Mouse (Mus musculus) stomach, postnatal 0 days (tissue): Measurements from ENCODE around the gene Fnip2. TPM values are rescaled to one million over a fixed set of nuclear protein-coding genes. Genes with fewer than 3 reads are reported as not detected.

Experiments used
- ATAC-seq: fragments of 200-750 bp; cut with Nextera tagmentation; 2 replicates; pipeline ENCODE4 v1.8.0; 2017; ENCODE audit not compliant: low FRiP score, low TSS enrichment
- DNase-seq: peaks from one replicate; pipeline ENCODE4 v3.0.0-alpha.2; 2016; ENCODE audit warnings: low spot score
- H3K27ac ChIP-seq: fragments of 300-500 bp; sonication (generic); replicated peaks from 2 replicates; pipeline ENCODE4 v1.5.1; 2014; ENCODE audit warnings: mild to moderate bottlenecking, control low read depth
- H3K27me3 ChIP-seq: fragments of 300-500 bp; sonication (generic); 2 replicates; pipeline ENCODE4 v1.6.1; 2014; ENCODE audit warnings: low read length; ENCODE audit not compliant: control insufficient read depth, insufficient read depth
- H3K36me3 ChIP-seq: fragments of 300-500 bp; sonication (generic); 2 replicates; pipeline ENCODE4 v1.6.1; 2014; ENCODE audit warnings: low read length, mixed read lengths; ENCODE audit not compliant: control insufficient read depth, insufficient read depth
- H3K4me1 ChIP-seq: fragments of 300-500 bp; sonication (generic); replicated peaks from 2 replicates; pipeline ENCODE4 v1.6.1; 2014; ENCODE audit warnings: antibody characterized with exemption; ENCODE audit not compliant: control insufficient read depth, insufficient read depth
- H3K4me2 ChIP-seq: fragments of 300-500 bp; sonication (generic); replicated peaks from 2 replicates; pipeline ENCODE4 v1.6.1; 2014; ENCODE audit warnings: low read depth, mild to moderate bottlenecking, control low read depth, moderate library complexity
- H3K4me3 ChIP-seq: fragments of 300-500 bp; sonication (generic); 2 replicates; pipeline ENCODE4 v1.5.1; 2014; ENCODE audit warnings: low read depth, low read length, control low read depth
- H3K9ac ChIP-seq: fragments of 300-500 bp; sonication (generic); 2 replicates; pipeline ENCODE4 v1.6.1; 2014; ENCODE audit warnings: mild to moderate bottlenecking, low read length, control low read depth, mixed read lengths
- H3K9me3 ChIP-seq: fragments of 300-500 bp; sonication (generic); 2 replicates; pipeline ENCODE4 v1.6.1; 2016; ENCODE audit warnings: low read length; ENCODE audit not compliant: control insufficient read depth
- CTCF ChIP-seq: IDR thresholded peaks from 2 replicates; pipeline ENCODE4 v1.5.1; 2016; ENCODE audit warnings: antibody characterized with exemption, low read depth, mild to moderate bottlenecking, moderate library complexity
- EP300 ChIP-seq: optimal IDR thresholded peaks from 2 replicates; pipeline ENCODE3; 2016; ENCODE audit warnings: antibody characterized with exemption
- WGBS: fragments of 180-500 bp; shearing (Covaris S2); extraction: QIAGEN DNeasy Blood & Tissue Kit; methylation state at CpG from one replicate; pipeline ENCODE4 v1.1.7; 2014; 5-methylcytosine and 5-hydroxymethylcytosine counted together
- polyA plus RNA-seq: library from polyadenylated mRNA; unstranded; fragments of >200 nt; fragmentation: Nextera tagmentation; extraction: Ambion mirVana; gene quantifications from 2 replicates; pipeline ENCODE4 v1.2.1, GENCODE M21; 2015

The Fnip2 gene
- polyA plus RNA-seq, 1 experiment from 2014 or later: 2.5 TPM

- no peak for ATAC-seq
- no peaks in the 10 kb centered on the region for H3K4me1 ChIP-seq
- H3K27ac ChIP-seq: no peak overlapping the region
- H3K4me3 ChIP-seq: no peak overlapping the region
- DNase-seq: no peak
- H3K36me3 ChIP-seq: no peaks in the 10 kb centered on the region
- TF ChIP-seq CTCF (no peak), EP300 (no peak)
- no peak overlapping the region for H3K4me2 ChIP-seq
- no peaks in the 10 kb centered on the region for H3K27me3 ChIP-seq
- H3K9me3 ChIP-seq: no peaks in the 10 kb centered on the region
- 86% methylated on average over 8 of the region's 8 CpGs for WGBS
- H3K9ac ChIP-seq: no peak overlapping the region
These were observed 17.7 kb downstream of the Fnip2 start for GRCm38 (mm10) chr3:79549751-79550393.

GRCm38 (mm10) chr3:79548681-79549437 is 18.7 kb downstream of the Fnip2 start:
- H3K4me3 ChIP-seq: no peak overlapping the region
- no peak for DNase-seq
- 0 out of 2 replicates have a peak, but pooled peaks have one; percentile 29 for ATAC-seq
- 69% methylated on average over 17 of the region's 17 CpGs for WGBS
- no peak overlapping the region for H3K4me2 ChIP-seq
- no peaks in the 10 kb centered on the region for H3K4me1 ChIP-seq
- no peaks in the 10 kb centered on the region for H3K27me3 ChIP-seq
- H3K9ac ChIP-seq: no peak overlapping the region
- TF ChIP-seq EP300: no peak
- no peaks in the 10 kb centered on the region for H3K36me3 ChIP-seq
- H3K9me3 ChIP-seq: no peaks in the 10 kb centered on the region
- no peak overlapping the region for H3K27ac ChIP-seq

- TF ChIP-seq EP300: no peak
- TF ChIP-seq CTCF: peak; percentile 25; the same call in 1 of the 2 replicates
- WGBS: 28% methylated on average over 6 of the region's 6 CpGs
- peak; percentile 98 for ATAC-seq
- Histone ChIP-seq H3K27ac (no peak overlapping the region), H3K9ac (no peak overlapping the region; the same call in 1 of the 2 replicates), H3K36me3 (no peaks in the 10 kb centered on the region), H3K4me1 (no peaks in the 10 kb centered on the region), H3K27me3 (no peaks in the 10 kb centered on the region), H3K4me2 (no peak overlapping the region), H3K4me3 (no peak overlapping the region), H3K9me3 (no peaks in the 10 kb centered on the region)
- peak; percentile 74 for DNase-seq
These were observed 25.0 kb downstream of the Fnip2 start for GRCm38 (mm10) chr3:79542585-79542984.

- Histone ChIP-seq H3K36me3 (no peaks in the 10 kb centered on the region), H3K9me3 (no peaks in the 10 kb centered on the region), H3K4me3 (no peak overlapping the region), H3K4me1 (no peaks in the 10 kb centered on the region), H3K4me2 (no peak overlapping the region), H3K27ac (no peak overlapping the region), H3K9ac (no peak overlapping the region), H3K27me3 (no peaks in the 10 kb centered on the region)
- DNase-seq (no peak), ATAC-seq (no peak)
- no peak for TF ChIP-seq EP300
- TF ChIP-seq CTCF: no peak
These were observed 27.9 kb downstream of the Fnip2 start for GRCm38 (mm10) chr3:79539656-79540055.

- H3K9ac ChIP-seq: no peak overlapping the region
- WGBS: 88% methylated on average over 3 of the region's 3 CpGs
These were observed 28.5 kb downstream of the Fnip2 start for GRCm38 (mm10) chr3:79539124-79539523.

GRCm38 (mm10) chr3:79538342-79538741 is 29.3 kb downstream of the Fnip2 start:
- Histone ChIP-seq H3K27me3 (no peaks in the 10 kb centered on the region), H3K9me3 (no peaks in the 10 kb centered on the region), H3K4me3 (no peak overlapping the region), H3K4me1 (no peaks in the 10 kb centered on the region), H3K4me2 (no peak overlapping the region), H3K9ac (no peak overlapping the region), H3K36me3 (no peaks in the 10 kb centered on the region), H3K27ac (no peak overlapping the region)
- WGBS: 69% methylated on average over 3 of the region's 3 CpGs
- ATAC-seq (no peak), DNase-seq (no peak)
- TF ChIP-seq EP300 (no peak), CTCF (no peak)

More at GRCm38 (mm10) chr3:79539124-79539523, 28.5 kb downstream of the Fnip2 start:
- ATAC-seq: no peak
- H3K27me3 ChIP-seq: no peaks in the 10 kb centered on the region
- H3K9me3 ChIP-seq: no peaks in the 10 kb centered on the region
- no peak overlapping the region for H3K4me2 ChIP-seq
- no peaks in the 10 kb centered on the region for H3K4me1 ChIP-seq
- H3K36me3 ChIP-seq: no peaks in the 10 kb centered on the region
- TF ChIP-seq CTCF: no peak
- no peak for TF ChIP-seq EP300
- no peak overlapping the region for H3K4me3 ChIP-seq
- no peak for DNase-seq
- no peak overlapping the region for H3K27ac ChIP-seq
